Mouse (Mus musculus) left cerebral cortex, adult 11 months (tissue): ENCODE measurements around the gene Lhx1.

Experiments
- DNase-seq: peaks from one replicate; pipeline ENCODE4 v3.0.0; 2022; ENCODE audit warnings: low spot score

Gene Lhx1

GRCm38 (mm10) chr11:84526451-84526850 is 1.1 kb upstream of the Lhx1 start:
- DNase-seq = no peak

- no peak for DNase-seq
Observed at GRCm38 (mm10) chr11:84524511-84525270, 644 bp downstream of the Lhx1 start.

GRCm38 (mm10) chr11:84523841-84524510 is 1.4 kb downstream of the Lhx1 start:
- no peak for DNase-seq

GRCm38 (mm10) chr11:84523321-84523831 is 2.0 kb downstream of the Lhx1 start:
- DNase-seq = no peak

- DNase-seq = no peak
Observed at GRCm38 (mm10) chr11:84522577-84523320, 2.6 kb downstream of the Lhx1 start.

- no peak for DNase-seq
Observed at GRCm38 (mm10) chr11:84521751-84522299, 3.5 kb downstream of the Lhx1 start.

GRCm38 (mm10) chr11:84521071-84521390 is 4.3 kb downstream of the Lhx1 start:
- DNase-seq = no peak

- no peak for DNase-seq
Observed at GRCm38 (mm10) chr11:84520269-84521070, 4.9 kb downstream of the Lhx1 start.

- no peak for DNase-seq
Observed at GRCm38 (mm10) chr11:84519576-84520268, 5.6 kb downstream of the Lhx1 start.

GRCm38 (mm10) chr11:84519036-84519435 is 6.3 kb downstream of the Lhx1 start:
- no peak for DNase-seq

GRCm38 (mm10) chr11:84518261-84518660 is 7.1 kb downstream of the Lhx1 start:
- DNase-seq = no peak

GRCm38 (mm10) chr11:84517431-84517830 is 7.9 kb downstream of the Lhx1 start:
- no peak for DNase-seq

- no peak for DNase-seq
Observed at GRCm38 (mm10) chr11:84516501-84517240, 8.7 kb downstream of the Lhx1 start.

GRCm38 (mm10) chr11:84513171-84514116 is 11.9 kb downstream of the Lhx1 start, which contains the start of gene Aatf:
Gene Aatf, minus strand, starts transcription at chr11:84513522.
- DNase-seq = peak; percentile 92

GRCm38 (mm10) chr11:84512031-84512430 is 13.3 kb downstream of the Lhx1 start:
- no peak for DNase-seq

GRCm38 (mm10) chr11:84504296-84504695 is 21.0 kb downstream of the Lhx1 start:
- no peak for DNase-seq

GRCm38 (mm10) chr11:84497944-84498343 is 27.4 kb downstream of the Lhx1 start:
- DNase-seq = no peak

- no peak for DNase-seq
Observed at GRCm38 (mm10) chr11:84496901-84497300, 28.4 kb downstream of the Lhx1 start.

GRCm38 (mm10) chr11:84495774-84496173 is 29.6 kb downstream of the Lhx1 start:
- DNase-seq = no peak
